Mouse (Mus musculus): ENCODE measurements around the gene Slc12a3.

Slc12a3 gene

GRCm38 (mm10) chr8:94328932-94329728 is at the start of gene Slc12a3:
Gene Slc12a3, plus strand, starts transcription at chr8:94329201.
- DNase-seq = no peak

- DNase-seq = no peak
Observed at GRCm38 (mm10) chr8:94280001-94280613, 48.9 kb upstream of the Slc12a3 start.

GRCm38 (mm10) chr8:94282453-94282985 is 46.5 kb upstream of the Slc12a3 start:
- no peak for DNase-seq

DNA sequence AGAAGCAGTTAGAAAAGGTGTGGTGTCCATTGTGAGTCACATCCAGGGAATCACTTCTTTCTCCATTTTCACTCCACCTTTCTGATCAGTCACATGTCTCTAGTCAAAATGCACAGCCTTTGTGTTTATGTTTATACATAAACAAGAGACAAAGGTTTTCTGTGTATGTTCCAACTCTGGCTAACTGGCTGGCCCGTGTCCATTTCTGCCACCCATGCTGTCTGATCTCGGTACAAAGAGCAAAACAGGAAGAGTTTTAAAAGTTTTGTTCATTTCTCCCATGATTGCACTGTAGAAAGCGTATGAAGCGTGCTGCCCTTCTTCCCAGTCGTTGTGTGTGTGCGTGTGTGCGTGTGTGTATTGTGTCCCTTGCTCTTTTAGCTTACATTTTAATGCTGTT is 44.8 kb upstream of the Slc12a3 start:
- DNase-seq = no peak

DNA sequence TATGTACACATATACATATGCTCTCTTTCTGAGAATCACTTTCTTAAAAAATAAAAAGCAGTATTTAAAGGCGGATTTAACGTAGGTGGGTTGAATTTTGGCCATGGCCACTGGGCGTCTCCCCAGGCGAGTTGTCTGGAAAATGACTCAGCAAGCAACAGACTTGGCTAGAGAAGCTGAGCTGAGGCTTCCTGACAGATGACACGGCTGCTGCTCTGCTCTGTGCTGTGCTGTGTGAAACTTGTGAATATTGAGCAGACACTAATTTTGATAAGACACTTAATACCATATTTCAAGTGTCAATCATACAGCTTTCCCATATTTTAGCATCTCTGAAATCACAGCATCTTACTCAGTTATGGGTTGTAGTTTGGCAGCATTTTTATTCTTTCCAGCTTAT is 38.4 kb upstream of the Slc12a3 start:
- DNase-seq = peak; percentile 58

DNA sequence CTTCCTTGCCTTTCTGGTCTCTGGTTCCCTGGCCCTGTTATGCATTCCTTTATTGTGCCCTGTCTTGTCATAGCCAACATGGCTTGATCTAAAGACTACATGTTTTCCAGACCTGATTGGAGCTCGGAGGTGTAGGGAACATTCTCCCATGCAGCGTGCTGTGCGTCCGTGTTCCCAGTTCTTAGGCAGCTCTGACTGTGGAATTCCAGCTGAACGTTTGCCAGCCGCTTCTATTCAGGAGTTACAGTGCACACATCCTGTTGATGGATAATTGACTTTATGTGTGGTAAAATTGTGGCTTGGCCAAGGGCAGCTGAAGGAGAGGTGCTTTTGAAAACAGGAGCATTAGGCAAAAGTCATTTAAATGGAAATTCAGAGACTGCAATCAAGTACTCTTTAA is 36.9 kb upstream of the Slc12a3 start:
- DNase-seq = no peak

GRCm38 (mm10) chr8:94292626-94293025 is 36.4 kb upstream of the Slc12a3 start:
- DNase-seq = no peak

DNA sequence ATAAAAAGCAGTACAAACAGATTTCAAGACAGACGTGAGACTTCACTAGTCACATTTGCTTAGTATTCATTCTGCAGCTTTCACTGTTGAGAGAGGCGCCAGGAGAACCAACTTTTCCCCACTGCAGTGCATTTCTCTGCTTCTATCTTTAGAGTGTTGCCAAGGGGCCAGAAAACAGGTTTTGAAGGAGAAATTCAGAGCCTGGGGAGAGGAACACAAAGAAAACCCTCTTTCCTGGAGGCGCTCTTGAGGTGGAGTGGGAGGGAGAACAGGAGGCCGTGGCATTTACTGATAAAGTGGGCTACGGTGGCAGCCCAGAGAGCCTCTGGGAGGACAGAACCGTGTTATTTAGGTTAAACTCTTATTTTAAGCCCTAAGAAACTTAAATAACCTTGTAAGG is 33.3 kb upstream of the Slc12a3 start:
- DNase-seq = no peak

DNA sequence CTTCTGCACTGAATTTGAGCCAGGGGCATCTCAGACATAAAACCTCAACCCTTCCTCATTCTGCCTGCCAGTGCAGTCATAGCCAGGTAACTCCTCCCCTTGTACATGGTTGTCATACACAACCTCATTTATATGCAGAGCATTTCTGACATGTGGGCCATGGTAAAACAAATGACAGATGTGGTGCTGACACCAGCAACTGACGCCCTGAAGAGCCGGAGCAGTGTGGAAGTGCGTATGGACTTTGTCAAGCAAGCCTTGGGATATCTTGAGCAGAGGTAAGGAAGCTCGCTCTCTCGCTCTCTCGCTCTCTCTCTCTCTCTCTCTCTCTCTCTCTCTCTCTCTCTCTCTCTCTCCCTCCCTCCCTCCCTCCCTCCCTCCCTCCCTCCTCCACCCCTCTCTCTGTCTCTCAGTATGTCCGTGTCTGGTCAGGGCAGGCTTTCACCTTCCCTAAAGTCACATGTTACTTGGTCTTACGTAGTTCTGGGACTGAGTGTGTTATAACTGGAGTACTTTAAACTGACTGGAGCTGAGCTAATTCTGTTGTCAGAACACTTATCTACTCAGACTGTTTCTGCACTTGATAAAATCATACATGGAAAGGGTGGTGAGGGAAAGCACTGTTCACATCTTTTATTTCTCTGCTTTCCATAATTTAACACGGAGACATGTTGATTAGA is 32.5 kb upstream of the Slc12a3 start:
- DNase-seq = no peak

- DNase-seq = no peak
Observed at GRCm38 (mm10) chr8:94297101-94297500, 31.9 kb upstream of the Slc12a3 start.

- no peak for DNase-seq
Observed at GRCm38 (mm10) chr8:94300809-94301208, 28.2 kb upstream of the Slc12a3 start.

- no peak for DNase-seq
Observed at GRCm38 (mm10) chr8:94304412-94304811, 24.6 kb upstream of the Slc12a3 start.

GRCm38 (mm10) chr8:94306989-94307513 is 21.9 kb upstream of the Slc12a3 start:
- DNase-seq = no peak

- no peak for DNase-seq
Observed at GRCm38 (mm10) chr8:94307652-94308051, 21.3 kb upstream of the Slc12a3 start.

GRCm38 (mm10) chr8:94314069-94314468 is 14.9 kb upstream of the Slc12a3 start:
- DNase-seq = no peak

DNA sequence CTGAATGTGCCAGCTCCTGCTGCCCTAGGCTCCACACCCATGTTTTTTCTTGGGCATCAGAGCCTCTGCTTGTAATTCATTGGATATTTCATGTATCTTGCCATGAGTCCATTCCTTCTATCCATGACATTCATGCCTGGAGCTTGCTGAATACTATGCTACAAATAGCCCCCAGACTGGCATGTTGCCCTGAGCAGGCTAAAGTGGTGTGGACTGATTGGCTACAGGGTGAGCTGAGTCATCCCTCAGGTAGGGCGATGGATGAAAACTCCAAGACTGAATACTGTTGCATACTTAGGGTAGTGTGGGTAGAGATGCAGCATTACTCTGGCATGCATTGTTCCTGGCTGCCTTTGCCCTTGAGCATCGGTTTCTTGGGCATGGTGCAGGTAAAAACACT is 11.8 kb upstream of the Slc12a3 start:
- no peak for DNase-seq

DNA sequence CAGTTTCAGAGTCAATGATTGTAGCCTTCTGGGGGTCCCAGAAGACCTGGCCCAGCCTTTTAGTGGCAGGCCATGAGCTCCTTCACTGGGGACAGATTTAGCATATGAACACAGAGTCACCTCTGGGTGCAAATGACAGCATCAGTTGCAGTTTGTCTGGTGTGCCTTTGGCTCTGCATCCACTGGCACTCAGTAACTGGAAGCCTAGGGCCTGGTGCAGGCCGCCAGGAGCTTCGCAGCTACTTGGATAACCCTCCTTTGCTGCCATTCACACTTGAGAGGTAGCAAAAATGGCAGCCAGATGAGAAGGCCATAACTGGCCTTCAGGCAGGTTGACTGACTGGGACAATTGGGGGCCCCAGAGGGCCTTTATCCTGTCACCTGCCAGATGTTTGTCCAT is 11.3 kb upstream of the Slc12a3 start:
- no peak for DNase-seq

DNA sequence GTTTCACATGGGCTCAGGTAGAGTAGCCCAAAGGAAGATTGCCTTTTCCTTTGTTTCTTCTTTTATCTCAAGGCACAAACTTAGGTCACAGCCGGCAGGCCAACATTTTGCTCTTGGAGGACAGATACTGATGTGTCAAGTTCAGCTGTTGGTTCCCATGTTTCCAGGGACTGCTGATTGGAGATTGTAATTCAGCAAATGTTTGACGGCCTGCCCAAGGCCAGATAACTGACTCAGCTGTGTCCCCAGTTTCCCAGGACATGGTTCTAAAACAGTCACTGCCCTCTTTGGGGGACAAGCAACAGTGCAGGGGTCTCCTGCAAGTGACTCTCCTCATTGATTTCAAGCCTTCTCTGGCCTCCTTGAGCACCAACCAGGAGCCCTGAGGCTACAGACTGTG is 9.0 kb upstream of the Slc12a3 start:
- DNase-seq = no peak

DNA sequence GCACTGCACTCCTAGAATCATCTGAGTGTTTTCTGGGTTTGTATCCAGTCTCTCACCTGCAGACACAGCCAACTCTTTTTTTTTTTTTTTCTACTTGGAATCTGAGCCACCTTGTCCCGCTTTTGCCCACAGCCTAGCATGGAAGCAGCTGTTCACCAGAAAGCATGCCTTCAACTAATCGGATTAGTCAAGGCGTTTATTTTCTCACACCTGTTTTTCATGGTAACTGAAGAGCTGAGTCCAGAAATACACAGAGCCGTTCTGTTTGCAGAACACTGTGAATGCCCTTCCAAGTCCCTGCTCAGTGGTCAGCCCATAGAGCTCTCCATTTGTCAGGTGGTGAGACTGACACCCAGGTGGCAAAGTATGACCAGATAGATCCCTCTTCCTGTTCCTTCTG is 6.9 kb upstream of the Slc12a3 start:
- no peak for DNase-seq

GRCm38 (mm10) chr8:94323041-94323440 is 6.0 kb upstream of the Slc12a3 start:
- DNase-seq = peak; percentile 54

DNA sequence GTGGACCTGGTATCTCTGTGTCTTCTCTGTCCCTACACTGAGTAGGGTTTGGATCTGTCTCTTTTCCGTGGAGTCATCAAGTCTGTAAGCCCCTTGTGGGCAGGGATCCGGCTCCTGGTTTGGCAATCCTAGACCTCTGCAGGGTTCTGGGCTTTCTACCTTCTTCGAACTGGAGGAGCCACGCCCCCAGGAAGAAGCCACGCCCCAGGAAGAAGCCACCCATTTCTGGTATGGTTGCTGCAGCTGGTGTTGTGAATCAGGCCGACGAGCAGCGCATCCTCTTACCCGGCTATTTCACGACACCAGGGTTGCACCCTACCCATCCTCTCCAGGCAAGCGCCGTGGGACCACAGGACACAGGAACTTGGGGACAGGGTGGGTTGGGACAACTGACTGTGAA is 4.9 kb upstream of the Slc12a3 start:
- DNase-seq = no peak

- no peak for DNase-seq
Observed at GRCm38 (mm10) chr8:94326016-94326415, 3.0 kb upstream of the Slc12a3 start.

DNA sequence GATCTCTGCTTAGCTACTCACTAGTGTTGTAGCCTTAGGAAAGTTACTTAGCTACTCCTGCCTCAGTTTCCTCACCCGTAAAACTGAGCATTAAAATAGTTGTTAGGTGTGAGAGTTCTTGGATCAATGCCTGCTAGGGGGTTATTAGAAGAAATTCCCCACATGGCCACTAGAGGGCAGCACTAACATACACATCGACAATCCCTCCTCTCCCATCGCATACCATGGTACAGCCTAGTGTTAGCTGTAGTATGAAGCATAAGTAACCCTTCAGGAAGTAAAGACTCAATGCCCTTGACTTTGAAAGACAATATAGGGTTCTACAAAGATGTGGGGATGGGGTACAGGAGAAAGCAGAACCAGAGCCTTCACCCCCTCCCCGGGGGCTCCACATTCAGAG is 1.7 kb downstream of the Slc12a3 start:
- no peak for DNase-seq

DNA sequence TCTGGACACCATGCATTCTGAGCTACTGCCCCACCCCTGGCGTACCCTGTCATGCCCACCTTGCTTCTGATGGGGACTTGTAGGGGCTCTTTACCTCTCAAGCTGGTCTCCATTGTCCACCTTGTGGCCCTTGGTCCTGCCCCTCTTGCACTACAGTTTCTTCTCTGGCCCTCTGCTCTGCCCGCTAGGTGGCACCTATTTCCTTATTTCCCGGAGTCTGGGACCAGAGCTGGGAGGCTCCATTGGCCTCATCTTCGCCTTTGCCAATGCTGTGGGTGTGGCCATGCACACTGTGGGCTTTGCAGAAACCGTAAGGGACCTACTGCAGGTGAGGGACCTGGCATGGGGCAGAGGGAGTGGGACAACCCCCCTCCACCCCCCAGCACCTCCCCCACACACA is 4.3 kb downstream of the Slc12a3 start:
- no peak for DNase-seq
